Mouse (Mus musculus) midbrain, postnatal 0 days (tissue): ENCODE results near the gene Zc3h14. TPM values are rescaled to one million over a fixed set of nuclear protein-coding genes. Genes with fewer than 3 reads are reported as not detected.

Experiments
- ATAC-seq: fragments of 200-750 bp; cut with Nextera tagmentation; 2 replicates; pipeline ENCODE4 v1.8.0; 2017; ENCODE audit warnings: moderate number of reproducible peaks, mild to moderate bottlenecking, moderate TSS enrichment, moderate library complexity; ENCODE audit not compliant: low FRiP score
- DNase-seq: peaks from one replicate; pipeline ENCODE4 v3.0.0-alpha.2; 2015; ENCODE audit warnings: low spot score
- H3K27ac ChIP-seq: fragments of 300-500 bp; sonication (generic); 2 replicates; pipeline ENCODE4 v1.5.1; 2014; ENCODE audit warnings: low read depth, mild to moderate bottlenecking, low read length, mixed read lengths
- H3K27me3 ChIP-seq: fragments of 300-500 bp; sonication (generic); 2 replicates; pipeline ENCODE4 v1.6.1; 2014; ENCODE audit warnings: low read length, control low read depth, mixed read lengths; ENCODE audit not compliant: insufficient read depth
- H3K36me3 ChIP-seq: fragments of 300-500 bp; sonication (generic); 2 replicates; pipeline ENCODE4 v1.6.1; 2014; ENCODE audit warnings: low read length, control low read depth, mixed read lengths; ENCODE audit not compliant: insufficient read depth
- H3K4me1 ChIP-seq: fragments of 300-500 bp; sonication (generic); 2 replicates; pipeline ENCODE4 v1.6.1; 2014; ENCODE audit warnings: mild to moderate bottlenecking, control low read depth, antibody characterized with exemption, low read length, mixed read lengths; ENCODE audit not compliant: insufficient read depth
- H3K4me2 ChIP-seq: fragments of 300-500 bp; sonication (generic); 2 replicates; pipeline ENCODE4 v1.6.1; 2014; ENCODE audit warnings: low read depth, mild to moderate bottlenecking, low read length, mixed read lengths; ENCODE audit not compliant: poor library complexity, severe bottlenecking
- H3K4me3 ChIP-seq: fragments of 300-500 bp; sonication (generic); 2 replicates; pipeline ENCODE4 v1.5.1; 2014; ENCODE audit warnings: low read depth, mild to moderate bottlenecking, low read length, moderate library complexity
- H3K9ac ChIP-seq: fragments of 300-500 bp; sonication (generic); replicated peaks from 2 replicates; pipeline ENCODE4 v1.6.1; 2014; ENCODE audit warnings: mild to moderate bottlenecking, low read length, moderate library complexity, mixed read lengths; ENCODE audit not compliant: poor library complexity, severe bottlenecking
- H3K9me3 ChIP-seq: fragments of 300-500 bp; sonication (generic); 2 replicates; pipeline ENCODE4 v1.6.1; 2016; ENCODE audit warnings: low read length, control low read depth
- CTCF ChIP-seq: IDR thresholded peaks from 2 replicates; pipeline ENCODE4 v1.5.1; 2016; ENCODE audit warnings: antibody characterized with exemption, mild to moderate bottlenecking
- WGBS: fragments of 180-500 bp; shearing (Covaris S2); extraction: QIAGEN DNeasy Blood & Tissue Kit; methylation state at CpG from one replicate; pipeline ENCODE4 v1.1.7; 2014; 5-methylcytosine and 5-hydroxymethylcytosine counted together
- polyA plus RNA-seq: library from polyadenylated mRNA; unstranded; fragments of >200 nt; fragmentation: Nextera tagmentation; extraction: Ambion mirVana; gene quantifications from 2 replicates; pipeline ENCODE4 v1.2.1, GENCODE M21; 2015
- total RNA-seq: library from RNA; depleted of rRNA; stranded (reverse); fragments of >200 nt; gene quantifications from 2 replicates; pipeline ENCODE4 v1.2.3, GENCODE M21; 2014

The Zc3h14 gene
- total and polyA plus RNA-seq, 2 experiments from 2014 or later: 95.5 to 98.3 TPM

GRCm38 (mm10) chr12:98745626-98746025, 1.1 kb upstream of the Zc3h14 start:
- H3K27me3 ChIP-seq: no peaks in the 10 kb centered on the region
- H3K4me3 ChIP-seq: no peak overlapping the region
- ATAC-seq (no peak), DNase-seq (no peak)
- no peaks in the 10 kb centered on the region for H3K36me3 ChIP-seq
- H3K27ac ChIP-seq: no peak overlapping the region
- TF ChIP-seq CTCF: no peak
- H3K4me1 ChIP-seq: peaks cover 3% of the 10 kb centered on the region; the same call in 1 of the 2 replicates
- no peak overlapping the region for H3K4me2 ChIP-seq
- WGBS: 68% methylated on average over 4 of the region's 4 CpGs
- no peak overlapping the region for H3K9ac ChIP-seq
- no peaks in the 10 kb centered on the region for H3K9me3 ChIP-seq

GRCm38 (mm10) chr12:98746131-98746530, 633 bp upstream of the Zc3h14 start:
- DNase-seq (peak; percentile 17), ATAC-seq (peak; percentile 16; the same call in 1 of the 2 replicates)
- 13% methylated on average over 2 of the region's 2 CpGs for WGBS
- Histone ChIP-seq H3K4me2 (no peak overlapping the region), H3K36me3 (no peaks in the 10 kb centered on the region), H3K27me3 (no peaks in the 10 kb centered on the region), H3K4me3 (no peak overlapping the region; the same call in 1 of the 2 replicates), H3K4me1 (peaks cover 3% of the 10 kb centered on the region; the same call in 1 of the 2 replicates), H3K27ac (no peak overlapping the region), H3K9ac (no peak overlapping the region), H3K9me3 (no peaks in the 10 kb centered on the region)
- peak; percentile 65 for TF ChIP-seq CTCF

- Histone ChIP-seq H3K4me2 (peak overlapping the region; percentile 66), H3K27ac (peak overlapping the region; percentile 89), H3K9ac (peak overlapping the region; percentile 91), H3K27me3 (no peaks in the 10 kb centered on the region), H3K4me1 (peaks cover 3% of the 10 kb centered on the region; the same call in 1 of the 2 replicates), H3K36me3 (no peaks in the 10 kb centered on the region), H3K4me3 (peak overlapping the region; percentile 90), H3K9me3 (no peaks in the 10 kb centered on the region)
- peak; percentile 41; the same call in 1 of the 2 replicates for ATAC-seq
- no peak for TF ChIP-seq CTCF
- peak; percentile 15 for DNase-seq
- under 1% methylated on average over 11 of the region's 14 CpGs for WGBS
These were observed 603 bp downstream of the Zc3h14 start for GRCm38 (mm10) chr12:98747380-98747753.

GRCm38 (mm10) chr12:98757636-98758035, 10.9 kb downstream of the Zc3h14 start:
- Histone ChIP-seq H3K4me3 (no peak overlapping the region), H3K36me3 (peaks cover 37% of the 10 kb centered on the region)
- DNase-seq: no peak

GRCm38 (mm10) chr12:98759700-98760099, 12.9 kb downstream of the Zc3h14 start:
- H3K36me3 ChIP-seq: peaks cover 44% of the 10 kb centered on the region
- DNase-seq: no peak
- H3K4me3 ChIP-seq: no peak overlapping the region
- TF ChIP-seq CTCF: no peak
- H3K27me3 ChIP-seq: no peaks in the 10 kb centered on the region
- no peak overlapping the region for H3K4me2 ChIP-seq
- H3K9me3 ChIP-seq: no peaks in the 10 kb centered on the region
- H3K4me1 ChIP-seq: no peaks in the 10 kb centered on the region
- no peak for ATAC-seq
- no peak overlapping the region for H3K27ac ChIP-seq
- no peak overlapping the region for H3K9ac ChIP-seq
- 82% methylated on average over 6 of the region's 6 CpGs for WGBS

More at GRCm38 (mm10) chr12:98757636-98758035, 10.9 kb downstream of the Zc3h14 start:
- Histone ChIP-seq H3K4me2 (no peak overlapping the region), H3K4me1 (no peaks in the 10 kb centered on the region), H3K9ac (no peak overlapping the region), H3K9me3 (no peaks in the 10 kb centered on the region), H3K27me3 (no peaks in the 10 kb centered on the region), H3K27ac (no peak overlapping the region)
- WGBS: 89% methylated on average over 6 of the region's 6 CpGs
- no peak for ATAC-seq
- TF ChIP-seq CTCF: no peak

- DNase-seq: no peak
- TF ChIP-seq CTCF: no peak
- no peak overlapping the region for H3K27ac ChIP-seq
- H3K4me3 ChIP-seq: no peak overlapping the region
- H3K9ac ChIP-seq: no peak overlapping the region
- H3K27me3 ChIP-seq: no peaks in the 10 kb centered on the region
- H3K36me3 ChIP-seq: peaks cover 41% of the 10 kb centered on the region
- no peak for ATAC-seq
- 98% methylated on average over 2 of the region's 2 CpGs for WGBS
- H3K4me2 ChIP-seq: no peak overlapping the region
- H3K9me3 ChIP-seq: no peaks in the 10 kb centered on the region
- no peaks in the 10 kb centered on the region for H3K4me1 ChIP-seq
These were observed 19.5 kb downstream of the Zc3h14 start for GRCm38 (mm10) chr12:98766241-98766640.
